Mouse (Mus musculus) liver, postnatal 0 days (tissue): Measurements from ENCODE around the gene Ntm.

ENCODE experiments used
- CTCF ChIP-seq: sonication (generic); IDR thresholded peaks from 2 replicates; pipeline ENCODE4 v1.5.1; 2016; ENCODE audit warnings: antibody characterized with exemption, low read depth
- EP300 ChIP-seq: IDR thresholded peaks from 2 replicates; pipeline ENCODE4 v1.6.1; 2016; ENCODE audit warnings: antibody characterized with exemption, low read depth, mild to moderate bottlenecking

GRCm38 (mm10) chr9:29393136-29393535, 569.8 kb downstream of the Ntm start:
- TF ChIP-seq CTCF (no peak), EP300 (no peak)
